Mouse (Mus musculus): ENCODE measurements around the gene Zeb2.

DNA sequence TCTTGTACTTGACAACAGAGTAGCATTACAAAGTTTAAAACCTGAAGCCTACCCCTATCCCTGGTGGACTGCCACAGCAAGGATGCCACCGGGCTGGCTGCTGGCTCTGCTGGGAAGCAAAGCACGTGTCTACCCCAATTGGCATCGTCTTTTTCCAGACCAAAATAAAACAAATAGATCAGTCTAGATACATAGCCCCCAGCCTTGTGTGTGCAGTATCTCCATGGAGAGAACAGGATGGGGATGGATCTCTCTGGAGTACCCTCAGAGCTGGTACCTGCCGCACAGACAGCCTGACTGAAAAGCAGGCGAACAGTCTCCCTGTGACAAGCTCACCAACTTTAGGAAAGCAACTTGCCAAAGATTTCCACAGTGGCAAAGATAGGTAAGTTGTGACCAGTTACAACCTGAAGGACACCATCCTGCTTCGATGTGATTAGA is 11.9 kb downstream of the Zeb2 start:
- TF ChIP-seq EP300 (IDR thresholded peaks at IDR 0.05; ENCODE audit: insufficient read depth, low read depth, low read length) = no peak
- TF ChIP-seq CTCF (IDR thresholded peaks at IDR 0.05) = no peak
